Mouse (Mus musculus) cerebellum, adult 18-20 months (tissue): ENCODE measurements around the gene Nup153.

Source experiments
- DNase-seq, 2 experiments: peaks; one replicate each; pipeline ENCODE4 v3.0.0; 2021

Nup153 gene

GRCm38 (mm10) chr13:46669048-46669619 is 58.6 kb downstream of the Nup153 start, which contains the start of gene Fam8a1:
Gene Fam8a1 (plus strand): TSS chr13:46669522.
- peak; percentile 83 to 95 for DNase-seq

- DNase-seq, result no peak
Measured at GRCm38 (mm10) chr13:46663461-46663964, 64.2 kb downstream of the Nup153 start.

GRCm38 (mm10) chr13:46659211-46659610 is 68.5 kb downstream of the Nup153 start:
- no peak for DNase-seq

- DNase-seq, result no peak
Measured at GRCm38 (mm10) chr13:46654566-46654965, 73.2 kb downstream of the Nup153 start.

- DNase-seq, result no peak
Measured at GRCm38 (mm10) chr13:46653671-46654070, 74.1 kb downstream of the Nup153 start.

GRCm38 (mm10) chr13:46652671-46653070 is 75.1 kb downstream of the Nup153 start:
- DNase-seq, result no peak

- DNase-seq, result no peak
Measured at GRCm38 (mm10) chr13:46651853-46652252, 75.9 kb downstream of the Nup153 start.

GRCm38 (mm10) chr13:46645476-46645875 is 82.3 kb downstream of the Nup153 start:
- no peak for DNase-seq

- no peak for DNase-seq
Measured at GRCm38 (mm10) chr13:46644175-46644574, 83.6 kb downstream of the Nup153 start.

- DNase-seq, result peak in 1 of 2 experiments; percentile 15
Measured at GRCm38 (mm10) chr13:46642318-46642717, 85.4 kb downstream of the Nup153 start.

- no peak for DNase-seq
Measured at GRCm38 (mm10) chr13:46640608-46641468, 86.9 kb downstream of the Nup153 start.

- DNase-seq, result no peak
Measured at GRCm38 (mm10) chr13:46634133-46634488, 93.6 kb downstream of the Nup153 start.

GRCm38 (mm10) chr13:46633320-46634132 is 94.2 kb downstream of the Nup153 start:
- peak in 1 of 2 experiments; percentile 12 for DNase-seq

GRCm38 (mm10) chr13:46632796-46633195 is 94.9 kb downstream of the Nup153 start:
- DNase-seq, result no peak
